Mouse (Mus musculus) bone marrow, adult 2 months (tissue): ENCODE measurements around the gene 1700001P01Rik.

Experiments used
- CTCF ChIP-seq: fragments of 200-500 bp; IDR thresholded peaks from 2 replicates; pipeline ENCODE4 v1.5.1; 2011; ENCODE audit warnings: low read length, control low read depth; ENCODE audit not compliant: control insufficient read depth, insufficient read depth
- POLR2A ChIP-seq: fragments of 200-500 bp; IDR thresholded peaks from 2 replicates; pipeline ENCODE4 v1.6.1; 2011; ENCODE audit warnings: low read depth, mild to moderate bottlenecking, control low read depth, low read length, borderline replicate concordance; ENCODE audit not compliant: control insufficient read depth

- TF ChIP-seq CTCF (no peak), POLR2A (no peak)
Measured at GRCm38 (mm10) chr11:97797369-97798082, 21.8 kb upstream of the 1700001P01Rik start.
